Mouse (Mus musculus) brain, embryonic 14.5 days (tissue): ENCODE results near the gene Aar2.

Experiments used
- CTCF ChIP-seq: fragments of 200-500 bp; IDR thresholded peaks from 2 replicates; pipeline ENCODE4 v1.5.1; 2012; ENCODE audit warnings: inconsistent platforms, mild to moderate bottlenecking, moderate library complexity, borderline replicate concordance; ENCODE audit not compliant: insufficient read depth, insufficient read length; ENCODE audit errors: extremely low read depth
- POLR2A ChIP-seq: fragments of 200-500 bp; IDR thresholded peaks from 2 replicates; pipeline ENCODE4 v1.6.1; 2012; ENCODE audit warnings: mild to moderate bottlenecking, inconsistent platforms, borderline replicate concordance; ENCODE audit not compliant: poor library complexity, insufficient read depth, insufficient read length, severe bottlenecking; ENCODE audit errors: extremely low read depth

DNA sequence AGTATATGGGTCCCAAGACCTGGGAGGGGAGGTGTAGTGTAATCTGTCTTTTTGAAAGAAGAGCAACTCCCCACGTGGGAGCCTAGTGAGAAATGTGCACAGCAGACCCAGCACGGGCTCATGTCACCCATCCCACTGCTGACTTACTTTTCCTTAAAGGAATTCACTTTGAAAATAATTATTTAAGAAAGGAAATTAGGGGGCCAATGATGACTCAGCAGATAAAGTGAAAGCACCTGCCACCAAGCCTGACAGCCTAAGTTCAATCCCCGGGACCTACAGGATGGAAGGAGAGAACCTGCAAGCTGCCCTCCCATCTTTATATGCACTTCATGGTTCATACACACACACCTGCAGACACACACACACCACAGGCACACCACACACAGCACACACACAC lies 3.6 kb upstream of the Aar2 start:
- TF ChIP-seq CTCF (no peak), POLR2A (no peak)
